Mouse (Mus musculus) neural tube, embryonic 13.5 days (tissue): ENCODE measurements around the gene Dcpp1. TPM values are rescaled to one million over a fixed set of nuclear protein-coding genes. Genes with fewer than 3 reads are reported as not detected.
"Not testable (repeated sequence)": the region's sequence is repeated elsewhere in the genome, so short reads cannot be mapped to it uniquely, and the experiment has no call there.

Experiments
- ATAC-seq: fragments of 200-750 bp; cut with Nextera tagmentation; 2 replicates; pipeline ENCODE4 v1.8.0; 2017; ENCODE audit warnings: low read depth, mild to moderate bottlenecking, moderate TSS enrichment, moderate library complexity
- H3K27ac ChIP-seq: fragments of 300-500 bp; sonication (generic); replicated peaks from 2 replicates; pipeline ENCODE4 v1.5.1; 2015; ENCODE audit warnings: moderate library complexity, mild to moderate bottlenecking, inconsistent platforms
- H3K27me3 ChIP-seq: fragments of 300-500 bp; sonication (generic); 2 replicates; pipeline ENCODE4 v1.6.1; 2015; ENCODE audit warnings: mild to moderate bottlenecking, inconsistent platforms
- H3K36me3 ChIP-seq: fragments of 300-500 bp; sonication (generic); 2 replicates; pipeline ENCODE4 v1.6.1; 2015; ENCODE audit warnings: mild to moderate bottlenecking, inconsistent platforms
- H3K4me1 ChIP-seq: fragments of 300-500 bp; sonication (generic); replicated peaks from 2 replicates; pipeline ENCODE4 v1.6.1; 2015; ENCODE audit warnings: inconsistent platforms
- H3K4me2 ChIP-seq: fragments of 300-500 bp; sonication (generic); 2 replicates; pipeline ENCODE4 v1.6.1; 2015; ENCODE audit warnings: inconsistent platforms, mild to moderate bottlenecking, moderate library complexity
- H3K4me3 ChIP-seq: fragments of 300-500 bp; sonication (generic); 2 replicates; pipeline ENCODE4 v1.5.1; 2015; ENCODE audit warnings: mild to moderate bottlenecking, inconsistent platforms
- H3K9ac ChIP-seq: fragments of 300-500 bp; sonication (generic); 2 replicates; pipeline ENCODE4 v1.6.1; 2015; ENCODE audit warnings: moderate library complexity, mild to moderate bottlenecking, inconsistent platforms
- H3K9me3 ChIP-seq: fragments of 300-500 bp; sonication (generic); 2 replicates; pipeline ENCODE4 v1.6.1; 2016; ENCODE audit warnings: inconsistent platforms
- WGBS: fragments of 180-500 bp; shearing (Covaris S2); methylation state at CpG from one replicate; pipeline ENCODE4 v1.1.7; 2015; 5-methylcytosine and 5-hydroxymethylcytosine counted together
- polyA plus RNA-seq: library from polyadenylated mRNA; unstranded; fragments of >200 nt; fragmentation: Nextera tagmentation; extraction: Ambion mirVana; gene quantifications from 2 replicates; pipeline ENCODE4 v1.2.1, GENCODE M21; 2015

The Dcpp1 gene
- not detected in 2 replicates for polyA plus RNA-seq

GRCm38 (mm10) chr17:23880576-23880975 lies at the start of gene Dcpp1, which contains the start of gene Dcpp2:
Dcpp1 (plus strand) TSS chr17:23880876.
Dcpp2 (plus strand) TSS chr17:23880880.
- H3K4me3 ChIP-seq, H3K4me2 ChIP-seq, H3K9ac ChIP-seq, H3K9me3 ChIP-seq, ATAC-seq, H3K27me3 ChIP-seq, H3K27ac ChIP-seq, H3K36me3 ChIP-seq, H3K4me1 ChIP-seq: not testable (repeated sequence)
- 85% methylated on average over 4 of the region's 4 CpGs for WGBS

- Histone ChIP-seq H3K4me3 (no peak overlapping the region), H3K4me2 (no peak overlapping the region), H3K27me3 (peaks cover 48% of the 10 kb centered on the region), H3K9me3 (no peaks in the 10 kb centered on the region), H3K9ac (no peak overlapping the region), H3K27ac (no peak overlapping the region), H3K36me3 (peaks cover 11% of the 10 kb centered on the region), H3K4me1 (peaks cover 25% of the 10 kb centered on the region)
- 90% methylated on average over 1 of the region's 1 CpGs for whole genome bisulfite sequencing
- no peak for ATAC-seq
These were observed 49.5 kb upstream of the Dcpp1 start for GRCm38 (mm10) chr17:23831201-23831600.

- ATAC-seq, result no peak
- Histone ChIP-seq H3K9me3 (no peaks in the 10 kb centered on the region), H3K9ac (no peak within 1 kb of the TSS), H3K27ac (no peak within 1 kb of the TSS), H3K4me3 (no peak within 1 kb of the TSS), H3K4me1 (no peaks in the 10 kb centered on the region), H3K27me3 (peaks cover 48% of the 10 kb centered on the region), H3K4me2 (no peak within 1 kb of the TSS), H3K36me3 (no peaks in the 10 kb centered on the region)
- WGBS, result 83% methylated on average over 8 of the region's 8 CpGs
These were observed 44.6 kb upstream of the Dcpp1 start, which contains the start of gene Prss33 for GRCm38 (mm10) chr17:23836006-23836575. Prss33 (minus strand) TSS chr17:23836056.

- Histone ChIP-seq H3K4me3 (no peak overlapping the region), H3K4me2 (no peak overlapping the region), H3K9ac (no peak overlapping the region), H3K27ac (no peak overlapping the region), H3K27me3 (peaks cover 14% of the 10 kb centered on the region; the same call in 1 of the 2 replicates), H3K9me3 (no peaks in the 10 kb centered on the region), H3K36me3 (no peaks in the 10 kb centered on the region), H3K4me1 (0 out of 2 replicates have a peak, but pooled peaks cover 4% of the 10 kb centered on the region)
- no peak for ATAC-seq
- WGBS, result 33% methylated on average over 4 of the region's 4 CpGs
These were observed 39.5 kb upstream of the Dcpp1 start for GRCm38 (mm10) chr17:23841145-23841544.

GRCm38 (mm10) chr17:23843141-23843811 lies 37.4 kb upstream of the Dcpp1 start:
- Histone ChIP-seq H3K27me3 (peaks cover 6% of the 10 kb centered on the region), H3K4me3 (0 out of 2 replicates have a peak overlapping the region, but pooled peaks have one; percentile 13), H3K36me3 (no peaks in the 10 kb centered on the region), H3K4me2 (peak overlapping the region; percentile 37; the same call in 1 of the 2 replicates), H3K27ac (no peak overlapping the region), H3K9me3 (no peaks in the 10 kb centered on the region), H3K4me1 (0 out of 2 replicates have a peak, but pooled peaks cover 4% of the 10 kb centered on the region), H3K9ac (no peak overlapping the region)
- ATAC-seq, result 0 out of 2 replicates have a peak, but pooled peaks have one; percentile 48
- WGBS, result 40% methylated on average over 23 of the region's 23 CpGs

GRCm38 (mm10) chr17:23843812-23844273 lies 36.8 kb upstream of the Dcpp1 start, which contains the start of the genes Prss32 and Prss41:
Prss32 (plus strand) TSS chr17:23843855.
Prss41 (minus strand) TSS chr17:23844172.
- Histone ChIP-seq H3K4me1 (0 out of 2 replicates have a peak, but pooled peaks cover 4% of the 10 kb centered on the region), H3K27me3 (peaks cover 6% of the 10 kb centered on the region), H3K27ac (no peak within 1 kb of the TSS), H3K9me3 (no peaks in the 10 kb centered on the region), H3K36me3 (no peaks in the 10 kb centered on the region), H3K4me2 (peak within 1 kb of the TSS; percentile 37), H3K9ac (no peak within 1 kb of the TSS), H3K4me3 (peak within 1 kb of the TSS; percentile 13)
- WGBS, result 18% methylated on average over 19 of the region's 19 CpGs
- no peak for ATAC-seq

GRCm38 (mm10) chr17:23850028-23850427 lies 30.6 kb upstream of the Dcpp1 start:
- Histone ChIP-seq H3K4me2 (no peak overlapping the region), H3K4me3 (no peak overlapping the region), H3K9ac (no peak overlapping the region), H3K36me3 (no peaks in the 10 kb centered on the region), H3K27me3 (no peaks in the 10 kb centered on the region; the same call in none of the 2 replicates), H3K9me3 (no peaks in the 10 kb centered on the region), H3K4me1 (no peaks in the 10 kb centered on the region), H3K27ac (no peak overlapping the region)
- WGBS, result 62% methylated on average over 2 of the region's 2 CpGs
- ATAC-seq, result no peak

- H3K27me3 ChIP-seq, result no peaks in the 10 kb centered on the region; the same call in none of the 2 replicates
- no peaks in the 10 kb centered on the region for H3K4me1 ChIP-seq
- no peak for ATAC-seq
- 63% methylated on average over 18 of the region's 19 CpGs for WGBS
- H3K4me2 ChIP-seq, result no peak overlapping the region
- H3K9me3 ChIP-seq, result no peaks in the 10 kb centered on the region
- H3K27ac ChIP-seq, result peak overlapping the region; percentile 28; the same call in 1 of the 2 replicates
- H3K36me3 ChIP-seq, result no peaks in the 10 kb centered on the region
- H3K9ac ChIP-seq, result no peak overlapping the region
- H3K4me3 ChIP-seq, result no peak overlapping the region
These were observed 29.6 kb upstream of the Dcpp1 start for GRCm38 (mm10) chr17:23850853-23851749.

- H3K9me3 ChIP-seq, result no peaks in the 10 kb centered on the region
- ATAC-seq, result no peak
- no peaks in the 10 kb centered on the region for H3K4me1 ChIP-seq
- no peak overlapping the region for H3K4me2 ChIP-seq
- H3K27ac ChIP-seq, result no peak overlapping the region
- WGBS, result 34% methylated on average over 5 of the region's 5 CpGs
- H3K36me3 ChIP-seq, result no peaks in the 10 kb centered on the region
- H3K9ac ChIP-seq, result no peak overlapping the region
- H3K27me3 ChIP-seq, result no peaks in the 10 kb centered on the region
- H3K4me3 ChIP-seq, result no peak overlapping the region
These were observed 27.4 kb upstream of the Dcpp1 start for GRCm38 (mm10) chr17:23853292-23853691.

- H3K9me3 ChIP-seq, result no peaks in the 10 kb centered on the region
- 86% methylated on average over 10 of the region's 10 CpGs for WGBS
These were observed 26.4 kb upstream of the Dcpp1 start for GRCm38 (mm10) chr17:23854229-23854765.

GRCm38 (mm10) chr17:23857193-23857592 lies 23.5 kb upstream of the Dcpp1 start:
- Histone ChIP-seq H3K36me3 (no peaks in the 10 kb centered on the region), H3K4me1 (no peaks in the 10 kb centered on the region), H3K27ac (no peak overlapping the region), H3K9ac (no peak overlapping the region), H3K4me2 (no peak overlapping the region), H3K9me3 (no peaks in the 10 kb centered on the region), H3K27me3 (no peaks in the 10 kb centered on the region), H3K4me3 (no peak overlapping the region)
- no peak for ATAC-seq
- WGBS, result 86% methylated on average over 6 of the region's 6 CpGs

More at GRCm38 (mm10) chr17:23854229-23854765, 26.4 kb upstream of the Dcpp1 start:
- Histone ChIP-seq H3K4me2 (no peak overlapping the region), H3K4me1 (no peaks in the 10 kb centered on the region), H3K27me3 (no peaks in the 10 kb centered on the region), H3K27ac (no peak overlapping the region), H3K36me3 (no peaks in the 10 kb centered on the region), H3K4me3 (no peak overlapping the region), H3K9ac (no peak overlapping the region)
- no peak for ATAC-seq
